Mouse (Mus musculus): Measurements from ENCODE around the gene Sftpa1. TPM values are rescaled to one million over a fixed set of nuclear protein-coding genes. Genes with fewer than 3 reads are reported as not detected.

The Sftpa1 gene
- polyA plus RNA-seq, 1 experiment from 2014 or later: not detected

DNA sequence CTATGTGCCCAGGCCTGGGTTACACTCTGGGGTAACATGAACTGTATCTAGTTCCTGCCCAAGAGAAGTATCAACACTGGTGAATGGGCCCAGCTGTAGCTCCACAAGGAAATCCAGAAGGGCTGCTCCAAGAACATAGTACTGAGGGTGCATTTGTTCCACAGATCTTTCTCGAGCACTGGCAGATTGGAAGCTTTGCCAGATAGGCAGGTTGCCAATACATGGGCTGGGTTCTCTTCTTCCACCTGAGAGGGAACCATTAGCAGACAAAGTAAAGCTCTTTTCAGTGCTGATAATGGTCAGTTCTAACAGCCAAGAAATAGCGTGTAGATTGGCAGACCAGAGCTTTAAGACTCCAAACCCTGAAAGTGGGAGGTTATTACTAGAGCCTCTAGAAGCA is 15.8 kb downstream of the Sftpa1 start:
- H3K27me3 ChIP-seq (replicated peaks; ENCODE audit: control insufficient read depth, insufficient read depth, low read length): no peaks in the 10 kb centered on the region
- H3K9ac ChIP-seq (ENCODE audit: low read depth, low read length): no peak overlapping the region
- H3K36me3 ChIP-seq (ENCODE audit: control insufficient read depth, insufficient read depth, low read length): no peaks in the 10 kb centered on the region
- no peak overlapping the region for H3K4me3 ChIP-seq (ENCODE audit: low read length)
- no peak overlapping the region for H3K4me2 ChIP-seq (ENCODE audit: low read depth, low read length)
- no peaks in the 10 kb centered on the region for H3K9me3 ChIP-seq (ENCODE audit: control insufficient read depth, low read length)
- H3K4me1 ChIP-seq (ENCODE audit: control insufficient read depth, insufficient read depth, low read length): no peaks in the 10 kb centered on the region
- WGBS: 78% methylated on average over 2 of the region's 2 CpGs
- no peak overlapping the region for H3K27ac ChIP-seq (ENCODE audit: low read length)
- no peak for ATAC-seq

GRCm38 (mm10) chr14:41151220-41151898 is 19.8 kb downstream of the Sftpa1 start, which contains the start of gene Mbl1:
Gene Mbl1, plus strand, starts transcription at chr14:41151458.
- Histone ChIP-seq H3K27ac (ENCODE audit: low read length) (no peak within 1 kb of the TSS), H3K9ac (ENCODE audit: low read depth, low read length) (no peak within 1 kb of the TSS), H3K27me3 (replicated peaks; ENCODE audit: control insufficient read depth, insufficient read depth, low read length) (no peaks in the 10 kb centered on the region), H3K9me3 (ENCODE audit: control insufficient read depth, low read length) (no peaks in the 10 kb centered on the region), H3K4me3 (ENCODE audit: low read length) (no peak within 1 kb of the TSS), H3K36me3 (ENCODE audit: control insufficient read depth, insufficient read depth, low read length) (no peaks in the 10 kb centered on the region), H3K4me1 (ENCODE audit: control insufficient read depth, insufficient read depth, low read length) (no peaks in the 10 kb centered on the region), H3K4me2 (ENCODE audit: low read depth, low read length) (no peak within 1 kb of the TSS)
- ATAC-seq: no peak
- WGBS: 82% methylated on average over 7 of the region's 7 CpGs

GRCm38 (mm10) chr14:41160076-41160475 is 28.5 kb downstream of the Sftpa1 start:
- no peak overlapping the region for H3K9ac ChIP-seq (ENCODE audit: low read depth, low read length)
- H3K4me1 ChIP-seq (ENCODE audit: control insufficient read depth, insufficient read depth, low read length): no peaks in the 10 kb centered on the region
- ATAC-seq: no peak
- no peaks in the 10 kb centered on the region for H3K9me3 ChIP-seq (ENCODE audit: control insufficient read depth, low read length)
- no peaks in the 10 kb centered on the region for H3K27me3 ChIP-seq (replicated peaks; ENCODE audit: control insufficient read depth, insufficient read depth, low read length)
- WGBS: 58% methylated on average over 4 of the region's 4 CpGs
- no peak overlapping the region for H3K27ac ChIP-seq (ENCODE audit: low read length)
- no peaks in the 10 kb centered on the region for H3K36me3 ChIP-seq (ENCODE audit: control insufficient read depth, insufficient read depth, low read length)
- no peak overlapping the region for H3K4me2 ChIP-seq (ENCODE audit: low read depth, low read length)
- H3K4me3 ChIP-seq (ENCODE audit: low read length): no peak overlapping the region

GRCm38 (mm10) chr14:41160743-41161142 is 29.2 kb downstream of the Sftpa1 start:
- Histone ChIP-seq H3K4me1 (ENCODE audit: control insufficient read depth, insufficient read depth, low read length) (no peaks in the 10 kb centered on the region), H3K27me3 (replicated peaks; ENCODE audit: control insufficient read depth, insufficient read depth, low read length) (no peaks in the 10 kb centered on the region), H3K36me3 (ENCODE audit: control insufficient read depth, insufficient read depth, low read length) (no peaks in the 10 kb centered on the region), H3K4me3 (ENCODE audit: low read length) (no peak overlapping the region), H3K9ac (ENCODE audit: low read depth, low read length) (no peak overlapping the region), H3K4me2 (ENCODE audit: low read depth, low read length) (no peak overlapping the region), H3K9me3 (ENCODE audit: control insufficient read depth, low read length) (no peaks in the 10 kb centered on the region), H3K27ac (ENCODE audit: low read length) (no peak overlapping the region)
- WGBS: 46% methylated on average over 1 of the region's 1 CpGs
- no peak for ATAC-seq

GRCm38 (mm10) chr14:41162663-41163062 is 31.1 kb downstream of the Sftpa1 start:
- WGBS: 11% methylated on average over 2 of the region's 2 CpGs
- no peak for ATAC-seq

DNA sequence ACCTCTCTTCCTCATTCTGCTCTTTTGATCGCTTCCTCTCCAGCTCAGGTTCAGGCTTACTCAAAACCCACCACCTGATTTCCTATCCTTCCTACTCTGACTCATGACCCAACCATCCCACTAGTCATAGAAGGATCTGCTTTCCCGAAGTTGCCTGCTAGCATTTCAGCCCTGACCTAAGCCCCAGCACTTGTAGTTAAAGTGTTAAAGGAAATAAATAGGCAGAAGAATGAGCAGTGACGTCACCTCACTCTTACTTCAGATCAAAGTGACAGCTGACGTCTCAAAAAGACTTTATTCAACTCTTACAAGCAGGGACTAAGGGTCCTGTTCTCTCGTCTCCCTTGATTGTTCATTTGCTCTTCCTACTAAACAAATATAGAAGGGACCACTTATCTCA is 35.7 kb downstream of the Sftpa1 start:
- H3K36me3 ChIP-seq (ENCODE audit: control insufficient read depth, insufficient read depth, low read length): no peaks in the 10 kb centered on the region

More at GRCm38 (mm10) chr14:41162663-41163062, 31.1 kb downstream of the Sftpa1 start:
- Histone ChIP-seq H3K4me1 (ENCODE audit: control insufficient read depth, insufficient read depth, low read length) (no peaks in the 10 kb centered on the region), H3K27me3 (replicated peaks; ENCODE audit: control insufficient read depth, insufficient read depth, low read length) (no peaks in the 10 kb centered on the region), H3K36me3 (ENCODE audit: control insufficient read depth, insufficient read depth, low read length) (no peaks in the 10 kb centered on the region), H3K9ac (ENCODE audit: low read depth, low read length) (no peak overlapping the region), H3K4me2 (ENCODE audit: low read depth, low read length) (no peak overlapping the region), H3K9me3 (ENCODE audit: control insufficient read depth, low read length) (no peaks in the 10 kb centered on the region), H3K27ac (ENCODE audit: low read length) (no peak overlapping the region), H3K4me3 (ENCODE audit: low read length) (no peak overlapping the region)

GRCm38 (mm10) chr14:41168567-41168966 is 37.0 kb downstream of the Sftpa1 start:
- Histone ChIP-seq H3K27ac (ENCODE audit: low read length) (no peak overlapping the region), H3K9ac (ENCODE audit: low read depth, low read length) (no peak overlapping the region), H3K4me2 (ENCODE audit: low read depth, low read length) (no peak overlapping the region), H3K27me3 (replicated peaks; ENCODE audit: control insufficient read depth, insufficient read depth, low read length) (no peaks in the 10 kb centered on the region), H3K4me3 (ENCODE audit: low read length) (no peak overlapping the region), H3K9me3 (ENCODE audit: control insufficient read depth, low read length) (no peaks in the 10 kb centered on the region), H3K36me3 (ENCODE audit: control insufficient read depth, insufficient read depth, low read length) (no peaks in the 10 kb centered on the region), H3K4me1 (ENCODE audit: control insufficient read depth, insufficient read depth, low read length) (no peaks in the 10 kb centered on the region)
- 84% methylated on average over 1 of the region's 1 CpGs for WGBS
- no peak for ATAC-seq

More for the DNA sequence above, 35.7 kb downstream of the Sftpa1 start:
- H3K9me3 ChIP-seq (ENCODE audit: control insufficient read depth, low read length): no peaks in the 10 kb centered on the region
- no peak overlapping the region for H3K4me3 ChIP-seq (ENCODE audit: low read length)
- ATAC-seq: no peak
- H3K9ac ChIP-seq (ENCODE audit: low read depth, low read length): no peak overlapping the region
- no peaks in the 10 kb centered on the region for H3K4me1 ChIP-seq (ENCODE audit: control insufficient read depth, insufficient read depth, low read length)
- no peaks in the 10 kb centered on the region for H3K27me3 ChIP-seq (replicated peaks; ENCODE audit: control insufficient read depth, insufficient read depth, low read length)
- no peak overlapping the region for H3K4me2 ChIP-seq (ENCODE audit: low read depth, low read length)
- WGBS: 48% methylated on average over 5 of the region's 5 CpGs
- H3K27ac ChIP-seq (ENCODE audit: low read length): no peak overlapping the region

GRCm38 (mm10) chr14:41170514-41170913 is 38.9 kb downstream of the Sftpa1 start:
- WGBS: 73% methylated on average over 2 of the region's 2 CpGs
- Histone ChIP-seq H3K27ac (ENCODE audit: low read length) (no peak overlapping the region), H3K36me3 (ENCODE audit: control insufficient read depth, insufficient read depth, low read length) (no peaks in the 10 kb centered on the region)

GRCm38 (mm10) chr14:41174802-41175201 is 43.2 kb downstream of the Sftpa1 start:
- Histone ChIP-seq H3K4me2 (ENCODE audit: low read depth, low read length) (no peak overlapping the region), H3K27ac (ENCODE audit: low read length) (no peak overlapping the region), H3K36me3 (ENCODE audit: control insufficient read depth, insufficient read depth, low read length) (no peaks in the 10 kb centered on the region), H3K27me3 (replicated peaks; ENCODE audit: control insufficient read depth, insufficient read depth, low read length) (no peaks in the 10 kb centered on the region), H3K4me3 (ENCODE audit: low read length) (no peak overlapping the region), H3K9ac (ENCODE audit: low read depth, low read length) (no peak overlapping the region), H3K9me3 (ENCODE audit: control insufficient read depth, low read length) (no peaks in the 10 kb centered on the region), H3K4me1 (ENCODE audit: control insufficient read depth, insufficient read depth, low read length) (no peaks in the 10 kb centered on the region)
- WGBS: 63% methylated on average over 1 of the region's 1 CpGs
- no peak for ATAC-seq

More at GRCm38 (mm10) chr14:41170514-41170913, 38.9 kb downstream of the Sftpa1 start:
- no peak for ATAC-seq
- Histone ChIP-seq H3K4me3 (ENCODE audit: low read length) (no peak overlapping the region), H3K9ac (ENCODE audit: low read depth, low read length) (no peak overlapping the region), H3K27me3 (replicated peaks; ENCODE audit: control insufficient read depth, insufficient read depth, low read length) (no peaks in the 10 kb centered on the region), H3K4me1 (ENCODE audit: control insufficient read depth, insufficient read depth, low read length) (no peaks in the 10 kb centered on the region), H3K4me2 (ENCODE audit: low read depth, low read length) (no peak overlapping the region), H3K9me3 (ENCODE audit: control insufficient read depth, low read length) (no peaks in the 10 kb centered on the region)
